Mouse (Mus musculus) myocyte (in vitro differentiated cells): ENCODE results near the gene Rims4.

ENCODE experiments used
- CEBPB ChIP-seq: IDR thresholded peaks from 2 replicates; pipeline ENCODE4 v1.6.1; 2011; ENCODE audit warnings: mild to moderate bottlenecking, moderate library complexity; ENCODE audit not compliant: poor library complexity, insufficient read depth, severe bottlenecking
- E2F4 ChIP-seq: IDR thresholded peaks from one replicate; pipeline ENCODE4 v1.6.1; 2011; ENCODE audit warnings: mild to moderate bottlenecking, control low read depth, moderate library complexity; ENCODE audit not compliant: insufficient read depth
- MAX ChIP-seq: IDR thresholded peaks from one replicate; pipeline ENCODE4 v1.6.1; 2011; ENCODE audit warnings: low read depth, mild to moderate bottlenecking, control low read depth
- MYOD1 ChIP-seq, 3 experiments: IDR thresholded peaks; one replicate each; pipeline ENCODE4 v1.6.1; 2011; ENCODE audit warnings: control low read depth in 2 of 3, low read depth in 2 of 3, mild to moderate bottlenecking in 2 of 3, moderate library complexity in 1 of 3; ENCODE audit not compliant: insufficient read length in 2 of 3, control insufficient read depth in 1 of 3
- POLR2A ChIP-seq: IDR thresholded peaks from one replicate; pipeline ENCODE4 v1.6.1; 2011; ENCODE audit warnings: low read depth, mild to moderate bottlenecking, control low read depth, moderate library complexity; ENCODE audit not compliant: insufficient read length
- TCF12 ChIP-seq: IDR thresholded peaks from one replicate; pipeline ENCODE4 v1.6.1; 2011; ENCODE audit warnings: mild to moderate bottlenecking, control low read depth; ENCODE audit not compliant: poor library complexity, insufficient read depth, severe bottlenecking
- TCF3 ChIP-seq: IDR thresholded peaks from one replicate; pipeline ENCODE4 v1.6.1; 2011; ENCODE audit warnings: low read depth, control low read depth; ENCODE audit not compliant: insufficient read length
- USF1 ChIP-seq: IDR thresholded peaks from one replicate; pipeline ENCODE4 v1.6.1; 2011; ENCODE audit warnings: low read depth, mild to moderate bottlenecking, control low read depth, moderate library complexity

GRCm38 (mm10) chr2:163951770-163952169 is 33.3 kb upstream of the Rims4 start:
- TF ChIP-seq MAX (no peak), POLR2A (no peak), CEBPB (no peak), USF1 (no peak), TCF12 (no peak), MYOD1 (IDR thresholded peaks at IDR 0.05; ENCODE audit: control insufficient read depth in 1 of 3, insufficient read length in 2 of 3, low read depth in 2 of 3) (no peak), E2F4 (no peak), TCF3 (no peak)
